Mouse (Mus musculus) left cerebral cortex, postnatal 25 days (tissue): ENCODE measurements around the gene Srp54c. TPM values are rescaled to one million over a fixed set of nuclear protein-coding genes. Genes with fewer than 3 reads are reported as not detected.
"Not testable (repeated sequence)": the region's sequence is repeated elsewhere in the genome, so short reads cannot be mapped to it uniquely, and the experiment has no call there.

Source experiments
- DNase-seq, 2 experiments: peaks; one replicate each; pipeline ENCODE4 v3.0.0; 2022; ENCODE audit warnings: low spot score in 2 of 2, mixed read lengths in 1 of 2
- intact Hi-C: fragments of 180-260 bp; cut with DNase I; formaldehyde crosslinking; loops from one replicate; pipeline ENCODE4 v1.15.1; 2025
- total RNA-seq, 2 experiments: library from RNA; stranded (reverse); gene quantifications; 2 replicates each; pipeline ENCODE4 v1.2.3; 2021

The Srp54c gene
- total RNA-seq = 10 to 100 TPM; 34.5 to 38.0 TPM

GRCm38 (mm10) chr12:55229626-55230519 is at the start of gene Srp54c:
Gene Srp54c (plus strand): TSS chr12:55230168.
- intact Hi-C loops, DNase-seq: not testable (repeated sequence)

- DNase-seq, intact Hi-C loops: not testable (repeated sequence)
Observed at GRCm38 (mm10) chr12:55187686-55188085, 42.3 kb upstream of the Srp54c start.

GRCm38 (mm10) chr12:55189127-55189526 is 40.8 kb upstream of the Srp54c start:
- intact Hi-C loops, DNase-seq: not testable (repeated sequence)

DNA sequence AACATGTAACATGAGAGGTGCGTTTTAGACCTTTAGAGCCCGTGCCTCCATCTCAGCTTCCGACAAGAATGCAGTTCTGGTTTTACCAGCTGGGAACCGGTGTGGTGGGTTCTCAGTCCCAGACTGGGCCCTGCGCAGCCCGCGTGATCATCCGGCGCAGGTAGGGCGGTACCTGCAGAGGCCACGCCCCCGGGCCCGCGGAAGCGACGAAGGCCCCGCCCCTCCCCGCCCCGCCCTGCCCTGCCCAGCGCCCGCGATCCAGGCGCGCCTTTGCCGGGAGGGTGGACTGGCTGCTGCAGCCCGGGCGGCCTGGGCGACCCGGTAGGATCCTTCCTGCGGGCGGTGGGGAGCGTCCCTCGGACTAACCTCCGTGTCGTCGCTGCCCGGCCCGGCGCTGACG is 30.7 kb upstream of the Srp54c start, which contains the start of gene 1700047I17Rik2:
Gene 1700047I17Rik2, plus strand, starts transcription at position 287 of the 400 bp plus-strand sequence.
- DNase-seq, intact Hi-C loops: not testable (repeated sequence)

GRCm38 (mm10) chr12:55199799-55200198 is 30.2 kb upstream of the Srp54c start:
- DNase-seq, intact Hi-C loops: not testable (repeated sequence)

- DNase-seq, intact Hi-C loops: not testable (repeated sequence)
Observed at GRCm38 (mm10) chr12:55212944-55213343, 17.0 kb upstream of the Srp54c start.

DNA sequence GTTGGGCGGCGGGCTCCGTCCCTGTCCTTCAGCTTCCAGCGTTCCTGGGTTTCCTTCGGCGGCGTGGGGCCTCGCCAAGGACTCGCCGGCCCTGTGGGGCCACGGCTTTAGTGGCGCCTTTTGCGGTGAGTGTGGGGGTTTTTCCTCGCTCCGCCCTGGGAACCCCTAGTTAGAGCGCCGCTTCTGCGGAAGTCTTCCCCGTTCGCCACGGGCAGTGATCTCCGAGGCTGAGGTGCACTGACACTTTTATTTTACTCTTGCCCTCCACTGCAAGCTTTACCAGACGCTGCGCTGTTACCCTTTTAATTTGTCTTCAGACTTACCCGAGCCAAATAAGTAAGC is 523 bp downstream of the Srp54c start:
- intact Hi-C loops, DNase-seq: not testable (repeated sequence)

DNA sequence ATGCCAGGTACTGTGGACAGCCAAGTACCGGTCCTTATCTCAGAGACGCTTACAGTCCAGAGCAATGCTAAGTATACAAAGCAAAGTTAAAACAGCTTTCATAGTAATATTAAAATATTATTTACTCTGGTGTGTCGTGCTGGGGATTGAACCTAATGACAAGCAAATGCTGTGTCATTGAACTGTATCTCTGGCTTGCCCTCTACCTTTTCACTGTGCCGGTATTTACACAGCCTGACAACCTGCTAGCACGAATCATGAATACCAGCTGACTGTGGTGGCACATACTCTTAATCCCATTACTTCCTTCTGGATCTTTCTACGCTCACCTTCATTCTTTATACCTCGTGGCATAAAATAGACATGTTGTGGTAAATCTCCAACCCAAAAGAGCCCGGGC is 12.3 kb downstream of the Srp54c start:
- DNase-seq, intact Hi-C loops: not testable (repeated sequence)

DNA sequence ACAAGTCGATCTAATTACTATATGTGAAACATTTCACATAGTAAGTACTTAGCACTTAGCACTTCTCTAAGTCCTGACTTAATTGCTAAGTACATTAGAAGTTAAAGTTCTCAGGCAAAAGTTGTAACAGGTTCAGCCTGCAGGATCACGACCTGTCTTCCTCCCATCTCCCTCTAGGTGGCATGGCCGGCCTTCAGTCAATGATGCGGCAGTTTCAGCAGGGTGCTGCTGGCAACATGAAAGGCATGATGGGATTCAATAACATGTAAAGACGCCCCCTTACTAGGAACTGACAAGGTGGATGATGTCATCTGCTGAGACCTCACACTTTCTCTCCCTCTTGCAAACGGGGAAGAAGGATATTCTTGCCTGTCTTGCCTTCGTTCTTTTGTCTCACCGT is 32.0 kb downstream of the Srp54c start:
- DNase-seq, intact Hi-C loops: not testable (repeated sequence)

DNA sequence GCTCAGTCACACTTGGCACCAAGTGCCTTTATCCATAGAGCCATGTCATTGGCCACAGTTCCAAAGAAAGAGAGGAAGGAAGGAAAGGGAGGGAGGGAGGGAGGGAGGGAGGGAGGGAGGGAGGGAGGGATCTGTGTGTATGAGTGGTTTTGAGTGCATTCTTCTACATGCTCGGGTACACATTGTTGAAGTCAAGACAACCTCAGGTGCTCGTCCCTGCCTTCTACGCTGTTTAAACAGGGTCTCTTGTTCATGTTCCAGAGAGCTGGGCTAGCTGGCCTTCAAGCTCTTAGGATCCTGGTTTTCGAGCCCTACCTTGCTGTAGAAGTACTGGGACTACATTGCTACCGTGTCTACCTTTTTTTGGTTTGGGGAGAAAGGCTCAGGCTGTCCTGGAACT is 33.4 kb downstream of the Srp54c start:
- DNase-seq, intact Hi-C loops: not testable (repeated sequence)

GRCm38 (mm10) chr12:55272243-55272642 is 42.3 kb downstream of the Srp54c start:
- intact Hi-C loops = no loop called here
- DNase-seq = no peak

DNA sequence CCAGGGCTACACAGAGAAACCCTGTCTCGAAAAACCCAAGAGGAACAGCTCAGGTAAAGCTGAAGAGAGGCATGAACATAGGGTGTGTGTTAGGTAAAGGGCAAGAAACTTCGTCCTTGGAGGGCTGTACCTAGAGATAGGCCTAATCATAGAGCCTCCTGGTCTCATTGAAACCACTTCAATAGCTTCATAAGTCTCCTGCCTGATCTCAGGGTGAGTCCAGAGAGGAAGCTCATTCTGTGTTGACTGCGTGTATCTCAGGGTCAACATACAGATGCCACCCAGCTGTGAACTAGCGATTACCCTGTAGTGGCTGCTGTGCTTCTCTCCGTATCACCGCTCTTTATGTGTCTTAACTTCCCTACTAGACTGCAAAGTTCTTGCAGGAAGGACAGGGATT is 47.6 kb downstream of the Srp54c start:
- DNase-seq, intact Hi-C loops: not testable (repeated sequence)

DNA sequence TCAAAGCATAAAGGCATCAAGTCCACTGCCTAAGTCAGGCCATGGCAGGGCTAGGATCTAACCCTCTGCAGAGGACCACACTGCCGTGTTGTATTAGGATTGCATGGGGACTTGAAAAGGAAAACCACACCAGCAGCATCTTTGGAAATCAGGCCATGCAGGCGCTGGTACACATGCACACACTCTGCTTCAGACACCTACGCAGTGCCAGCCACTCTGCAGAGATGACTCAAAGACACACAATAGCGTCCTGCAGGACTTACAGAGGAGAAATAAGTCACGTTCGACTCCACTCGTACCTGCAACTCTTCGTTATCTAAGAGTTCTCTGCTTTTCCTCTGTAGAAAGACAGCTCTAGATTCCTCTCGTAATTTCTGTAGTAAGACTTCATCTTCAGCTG is 68.1 kb downstream of the Srp54c start:
- peak in 1 of 2 experiments; percentile 69 for DNase-seq
- intact Hi-C loops = loop anchor here (10.0 kb wide), 1 partner anchor 463 kb away; no protein-coding TSS in a partner anchor

GRCm38 (mm10) chr12:55299336-55299735 is 69.4 kb downstream of the Srp54c start, which contains the start of gene 1110008L16Rik:
Gene 1110008L16Rik (plus strand): TSS chr12:55299577.
- intact Hi-C loops = loop anchor here (10.0 kb wide), 1 partner anchor 465 kb away; no protein-coding TSS in a partner anchor
- DNase-seq = no peak

DNA sequence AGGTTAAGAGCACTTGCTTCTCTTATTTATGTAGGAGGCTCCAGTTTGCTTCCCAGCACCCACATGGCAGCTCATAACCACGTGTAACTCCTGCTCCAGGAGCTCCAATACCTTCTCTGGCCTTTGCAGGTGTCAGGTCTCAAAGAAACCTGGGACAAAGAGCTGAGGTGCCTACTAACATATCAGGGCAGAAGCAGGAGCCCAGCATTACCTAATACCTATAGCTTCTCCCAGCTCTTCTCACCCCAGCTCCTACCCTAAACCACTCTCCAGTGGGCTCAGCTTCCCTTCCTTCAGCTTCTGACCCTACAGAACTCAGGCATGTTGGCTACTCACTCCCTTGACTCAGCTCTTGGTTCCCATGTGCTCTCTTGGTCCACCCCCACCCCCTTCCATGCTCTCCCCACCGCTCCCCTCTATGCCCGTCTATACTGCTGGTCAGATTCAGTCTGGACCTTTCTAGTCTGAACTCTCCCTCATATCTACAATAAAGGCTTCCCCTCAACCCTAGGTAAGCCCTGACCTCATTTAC is 70.9 kb downstream of the Srp54c start:
- intact Hi-C loops = loop anchor here (10.0 kb wide), 1 partner anchor 534 kb away; the partner anchor contains the start of gene Brms1l
- no peak for DNase-seq

GRCm38 (mm10) chr12:55301472-55302300 is 71.7 kb downstream of the Srp54c start:
- DNase-seq = no peak
- intact Hi-C loops = loop anchor here (10.0 kb wide), 1 partner anchor 533 kb away; the partner anchor contains the start of gene Brms1l

DNA sequence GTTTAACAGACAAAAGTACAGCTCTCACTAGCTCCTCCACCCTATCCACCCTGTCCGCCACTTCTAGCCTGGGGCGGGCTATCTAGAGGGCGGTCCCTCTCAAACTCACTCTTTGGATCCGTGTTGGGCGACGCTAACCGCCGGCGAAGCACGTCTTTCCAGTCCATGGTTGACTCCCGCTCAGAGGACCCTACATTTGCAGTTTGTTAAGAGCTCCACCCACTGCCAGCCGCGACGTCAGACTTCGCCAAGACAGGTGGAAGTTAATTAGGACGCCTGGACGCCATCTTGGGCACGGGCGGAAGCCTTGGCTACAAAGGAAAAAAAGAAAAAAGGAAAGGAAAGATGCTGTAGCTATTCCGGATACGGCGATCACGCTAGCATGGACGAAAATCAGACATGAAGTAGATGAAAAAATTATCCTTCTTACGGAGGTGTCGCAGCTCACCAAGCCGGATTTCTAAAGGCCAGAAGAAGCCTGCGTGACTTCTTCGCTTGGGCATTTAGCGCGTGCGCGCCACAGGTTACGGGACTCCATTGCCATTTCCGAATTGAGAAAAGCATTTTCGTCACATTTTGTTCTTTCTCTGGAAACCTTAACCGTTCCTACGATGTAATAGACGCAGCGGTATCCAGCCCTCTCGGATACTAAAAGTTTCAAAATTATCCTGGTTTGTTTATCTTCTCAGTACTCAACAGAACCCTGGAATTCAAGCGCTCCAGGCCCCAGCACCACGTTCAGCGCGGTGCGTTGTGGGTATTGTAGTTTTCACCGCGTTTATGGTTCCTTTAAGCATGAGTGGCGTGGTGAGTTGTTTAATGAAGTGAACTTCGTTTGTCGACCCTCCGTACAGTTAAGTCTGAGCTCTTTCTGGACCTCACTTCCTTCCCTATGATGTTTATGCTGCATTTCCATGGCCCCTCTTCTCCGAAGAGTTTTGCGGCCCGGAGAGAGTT is 72.8 kb downstream of the Srp54c start, which contains the start of gene Ppp2r3c:
Gene Ppp2r3c, minus strand, starts transcription at position 514 of the 957 bp plus-strand sequence.
- peak; percentile 93 to 96 for DNase-seq
- intact Hi-C loops = loop anchor here (10.0 kb wide), 1 partner anchor 532 kb away; the partner anchor contains the start of gene Brms1l

GRCm38 (mm10) chr12:55306371-55306770 is 76.4 kb downstream of the Srp54c start:
- DNase-seq = no peak
- intact Hi-C loops = loop anchor here (10.0 kb wide), 1 partner anchor 528 kb away; the partner anchor contains the start of gene Brms1l
